Mouse (Mus musculus): ENCODE data around the gene Iba57. TPM values are rescaled to one million over a fixed set of nuclear protein-coding genes. Genes with fewer than 3 reads are reported as not detected.

Iba57 gene
- polyA plus RNA-seq, 1 experiment from 2014 or later, result 6.2 TPM

Other genes with a start within 250 kb of the Iba57 start
- gene Btnl10, start 245.8 kb downstream of the Iba57 start, polyA plus RNA-seq (2015; fragmentation: Nextera tagmentation; extraction: Ambion mirVana), result 0.59 and 0.95 TPM in 2 replicates
- gene Rnf187, start 224.8 kb downstream of the Iba57 start, polyA plus RNA-seq (2015; fragmentation: Nextera tagmentation; extraction: Ambion mirVana), result 229 and 235 TPM in 2 replicates
- gene Hist3h2ba, start 214.8 kb downstream of the Iba57 start, polyA plus RNA-seq (2015; fragmentation: Nextera tagmentation; extraction: Ambion mirVana), result 42.0 and 45.8 TPM in 2 replicates
- gene Hist3h2a, start 209.1 kb downstream of the Iba57 start, polyA plus RNA-seq (2015; fragmentation: Nextera tagmentation; extraction: Ambion mirVana), result 29.6 and 32.2 TPM in 2 replicates
- 0.19 and 0.28 TPM in 2 replicates for gene Trim17, start 209.1 kb downstream of the Iba57 start, polyA plus RNA-seq (2015; fragmentation: Nextera tagmentation; extraction: Ambion mirVana)
- gene Trim11, start 185.6 kb downstream of the Iba57 start, polyA plus RNA-seq (2015; fragmentation: Nextera tagmentation; extraction: Ambion mirVana), result 17.9 and 19.1 TPM in 2 replicates
- gene Obscn, start 27.3 kb downstream of the Iba57 start, polyA plus RNA-seq (2015; fragmentation: Nextera tagmentation; extraction: Ambion mirVana), result 0.73 and 0.80 TPM in 2 replicates
- 1.2 and 1.7 TPM in 2 replicates for gene Gjc2, start 19.5 kb upstream of the Iba57 start, polyA plus RNA-seq (2015; fragmentation: Nextera tagmentation; extraction: Ambion mirVana)
- 115 and 121 TPM in 2 replicates for gene Guk1, start 28.5 kb upstream of the Iba57 start, polyA plus RNA-seq (2015; fragmentation: Nextera tagmentation; extraction: Ambion mirVana)
- 84.4 and 90.4 TPM in 2 replicates for gene Mrpl55, start 38.7 kb upstream of the Iba57 start, polyA plus RNA-seq (2015; fragmentation: Nextera tagmentation; extraction: Ambion mirVana)
- gene 2310033P09Rik, start 44.6 kb upstream of the Iba57 start, polyA plus RNA-seq (2015; fragmentation: Nextera tagmentation; extraction: Ambion mirVana), result 27.7 and 29.2 TPM in 2 replicates
- 666 and 701 TPM in 2 replicates for gene Arf1, start 64.5 kb upstream of the Iba57 start, polyA plus RNA-seq (2015; fragmentation: Nextera tagmentation; extraction: Ambion mirVana)
- gene Wnt3a, start 127.0 kb upstream of the Iba57 start, polyA plus RNA-seq (2015; fragmentation: Nextera tagmentation; extraction: Ambion mirVana), result 0.15 and 0.23 TPM in 2 replicates
- gene Wnt9a, start 143.2 kb upstream of the Iba57 start, polyA plus RNA-seq (2015; fragmentation: Nextera tagmentation; extraction: Ambion mirVana), result 4.9 and 5.3 TPM in 2 replicates
- gene Prss38, start 211.9 kb upstream of the Iba57 start, polyA plus RNA-seq (2015; fragmentation: Nextera tagmentation; extraction: Ambion mirVana), result 0.10 TPM in 1 of 2 replicates, not detected in the other